In the genomic region with DNA sequence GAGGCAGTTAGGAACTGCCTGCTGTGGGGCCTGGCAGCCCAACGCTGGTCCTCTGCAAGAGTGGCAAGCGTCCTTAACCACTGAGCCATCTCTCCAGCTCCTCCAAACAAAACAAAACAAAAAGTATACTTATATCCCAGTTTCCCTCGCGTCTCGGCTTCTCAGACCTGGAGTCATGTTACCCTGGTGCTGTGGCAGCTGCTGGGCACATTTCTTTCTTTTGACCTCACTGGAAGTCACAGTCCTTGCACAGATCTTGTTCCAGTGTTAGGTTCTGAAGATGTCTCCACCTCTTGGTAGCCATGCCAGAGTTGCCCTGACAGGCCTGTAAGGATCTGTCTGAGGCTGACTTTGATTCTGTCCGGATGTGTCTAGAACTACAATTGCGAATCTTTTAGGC, we compare ENCODE assay signal across 14 mouse cellular contexts. TPM values are rescaled to one million over a fixed set of nuclear protein-coding genes. Genes with fewer than 3 reads are reported as not detected.
"Had no signal": no experiment of that assay in that cellular context is flagged by ENCODE, and none has a peak within 500 bp of the region (broad histone marks: within the 10 kb centered on the region; RNA-seq: fewer than 3 reads in every experiment).

No protein-coding gene starts in this region.

- H3K4me2 ChIP-seq: limb, embryonic 12.5 days; midbrain, embryonic 12.5 days; stomach, embryonic 15.5 days had no signal

- H3K9ac ChIP-seq: limb, embryonic 12.5 days; midbrain, embryonic 12.5 days; stomach, embryonic 15.5 days had no signal

- DNase-seq: kidney, adult 8-10 months; kidney, postnatal 14 days; right cerebral cortex, postnatal 14 days; thymus, postnatal 4 days had no signal

- H3K9me3 ChIP-seq: limb, embryonic 12.5 days; midbrain, embryonic 12.5 days; stomach, embryonic 15.5 days had no signal

- H3K4me3 ChIP-seq: left cerebral cortex, adult 2 months; limb, embryonic 12.5 days; midbrain, embryonic 12.5 days; stomach, embryonic 15.5 days had no signal

- H3K27me3 ChIP-seq: stomach, embryonic 15.5 days had no signal

- H3K36me3 ChIP-seq: limb, embryonic 12.5 days; midbrain, embryonic 12.5 days; stomach, embryonic 15.5 days had no signal

- H3K27ac ChIP-seq: left cerebral cortex, adult 2 months; limb, embryonic 12.5 days; midbrain, embryonic 12.5 days; stomach, embryonic 15.5 days had no signal

- ATAC-seq: intestine, embryonic 16.5 days; midbrain, embryonic 16.5 days had no signal

RNA-seq across cellular contexts. Expression of a gene that starts 4.2 kb away (rescaled TPM):
- total RNA-seq: left cerebral cortex, adult 2 months; liver, adult 2 months had no signal
- polyA plus RNA-seq: liver, adult 2 months; midbrain, embryonic 16.5 days; neural tube, embryonic 14.5 days; testis, adult 2 months had no signal

RNA-seq across cellular contexts. Expression of a gene that starts 7.8 kb away (rescaled TPM):
- polyA plus RNA-seq: large intestine, adult 2 months; testis, adult 2 months had no signal
